Mouse (Mus musculus) testis, adult 2 months (tissue): ENCODE results near the gene Bola3. TPM values are rescaled to one million over a fixed set of nuclear protein-coding genes. Genes with fewer than 3 reads are reported as not detected.

Source experiments
- H3K27ac ChIP-seq: fragments of 200-500 bp; 2 replicates; pipeline ENCODE4 v1.5.1; 2012; ENCODE audit warnings: low read depth, low read length; ENCODE audit not compliant: control insufficient read depth, insufficient read depth
- H3K27me3 ChIP-seq: fragments of 200-500 bp; 2 replicates; pipeline ENCODE4 v1.6.1; 2012; ENCODE audit warnings: mild to moderate bottlenecking, low read length, moderate library complexity; ENCODE audit not compliant: control insufficient read depth, insufficient read depth
- H3K36me3 ChIP-seq: fragments of 200-500 bp; 2 replicates; pipeline ENCODE4 v1.6.1; 2012; ENCODE audit warnings: mild to moderate bottlenecking, low read length; ENCODE audit not compliant: control insufficient read depth, insufficient read depth
- H3K4me1 ChIP-seq: fragments of 200-500 bp; 2 replicates; pipeline ENCODE4 v1.6.1; 2012; ENCODE audit warnings: low read length; ENCODE audit not compliant: control insufficient read depth, insufficient read depth
- H3K4me3 ChIP-seq: fragments of 200-500 bp; 2 replicates; pipeline ENCODE4 v1.5.1; 2012; ENCODE audit warnings: low read depth, mild to moderate bottlenecking, low read length, moderate library complexity, mixed read lengths; ENCODE audit not compliant: control insufficient read depth
- CTCF ChIP-seq: fragments of 200-500 bp; IDR thresholded peaks from 2 replicates; pipeline ENCODE4 v1.5.1; 2012; ENCODE audit warnings: low read depth, mild to moderate bottlenecking, inconsistent platforms, low read length, moderate library complexity; ENCODE audit not compliant: control insufficient read depth, insufficient read depth, insufficient replicate concordance
- POLR2A ChIP-seq: fragments of 200-500 bp; IDR thresholded peaks from 2 replicates; pipeline ENCODE4 v1.6.1; 2012; ENCODE audit warnings: low read depth, mild to moderate bottlenecking, inconsistent platforms, low read length, moderate library complexity; ENCODE audit not compliant: control insufficient read depth
- polyA plus RNA-seq: library from polyadenylated mRNA; depleted of rRNA; stranded (reverse); fragments of >200 nt; gene quantifications from 2 replicates; pipeline ENCODE4 v1.2.3, GENCODE M21; 2012

The Bola3 gene
- polyA plus RNA-seq, 1 experiment = 64.3 TPM

DNA sequence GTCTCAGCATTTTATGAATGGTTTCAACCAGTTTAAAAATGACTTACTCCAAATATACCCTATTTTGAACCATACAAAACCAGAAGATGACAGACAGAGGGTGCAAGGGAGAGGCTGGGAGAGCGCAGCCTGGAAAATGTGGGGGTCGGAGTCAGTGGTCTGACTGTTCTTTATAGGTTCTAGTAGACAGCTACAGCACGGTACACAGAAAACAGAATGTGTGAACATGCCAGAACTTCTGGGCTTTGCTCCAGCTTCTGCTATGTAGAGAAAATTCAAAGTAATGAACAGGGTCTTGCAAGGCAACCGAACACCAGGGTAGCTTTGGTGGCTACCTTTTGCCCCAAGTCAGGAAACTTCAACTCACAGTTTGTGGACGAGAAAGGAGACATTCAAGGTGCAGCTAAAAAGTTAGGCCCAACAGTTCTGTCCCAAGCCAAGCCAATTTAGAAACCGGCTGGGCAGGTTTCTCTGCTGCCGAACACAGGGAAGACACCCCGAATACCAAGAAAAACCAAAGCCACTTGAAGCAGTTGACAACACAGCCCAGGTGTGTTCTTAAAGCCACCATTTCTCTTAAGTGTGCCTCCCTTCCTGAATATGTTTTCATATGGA is 43.3 kb downstream of the Bola3 start:
- Histone ChIP-seq H3K4me3 (no peak overlapping the region), H3K27me3 (no peaks in the 10 kb centered on the region), H3K36me3 (no peaks in the 10 kb centered on the region), H3K4me1 (no peaks in the 10 kb centered on the region), H3K27ac (no peak overlapping the region)
- TF ChIP-seq CTCF (no peak), POLR2A (no peak)

DNA sequence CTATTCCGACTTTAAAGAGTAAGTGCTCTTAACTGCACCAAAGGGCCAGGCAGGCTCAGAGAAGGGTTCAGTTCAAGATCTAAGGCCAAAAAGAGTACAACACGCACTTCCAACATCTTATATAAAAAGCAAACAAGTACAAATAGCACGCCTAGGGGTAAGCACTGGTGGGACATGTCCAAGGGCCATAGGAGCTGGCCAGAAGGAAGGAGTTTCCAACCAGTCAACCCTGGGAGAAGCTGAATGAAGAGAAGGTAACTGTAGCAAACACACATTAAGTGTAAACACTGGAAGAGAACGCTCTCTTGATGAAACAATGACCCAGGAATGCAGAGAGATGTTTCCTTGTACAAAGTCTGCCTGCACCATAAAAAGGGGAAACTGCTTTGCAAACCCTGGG is 45.2 kb downstream of the Bola3 start:
- TF ChIP-seq POLR2A (no peak), CTCF (no peak)
- H3K4me1 ChIP-seq = no peaks in the 10 kb centered on the region
- H3K4me3 ChIP-seq = no peak overlapping the region
- H3K36me3 ChIP-seq = no peaks in the 10 kb centered on the region
- no peak overlapping the region for H3K27ac ChIP-seq
- no peaks in the 10 kb centered on the region for H3K27me3 ChIP-seq

DNA sequence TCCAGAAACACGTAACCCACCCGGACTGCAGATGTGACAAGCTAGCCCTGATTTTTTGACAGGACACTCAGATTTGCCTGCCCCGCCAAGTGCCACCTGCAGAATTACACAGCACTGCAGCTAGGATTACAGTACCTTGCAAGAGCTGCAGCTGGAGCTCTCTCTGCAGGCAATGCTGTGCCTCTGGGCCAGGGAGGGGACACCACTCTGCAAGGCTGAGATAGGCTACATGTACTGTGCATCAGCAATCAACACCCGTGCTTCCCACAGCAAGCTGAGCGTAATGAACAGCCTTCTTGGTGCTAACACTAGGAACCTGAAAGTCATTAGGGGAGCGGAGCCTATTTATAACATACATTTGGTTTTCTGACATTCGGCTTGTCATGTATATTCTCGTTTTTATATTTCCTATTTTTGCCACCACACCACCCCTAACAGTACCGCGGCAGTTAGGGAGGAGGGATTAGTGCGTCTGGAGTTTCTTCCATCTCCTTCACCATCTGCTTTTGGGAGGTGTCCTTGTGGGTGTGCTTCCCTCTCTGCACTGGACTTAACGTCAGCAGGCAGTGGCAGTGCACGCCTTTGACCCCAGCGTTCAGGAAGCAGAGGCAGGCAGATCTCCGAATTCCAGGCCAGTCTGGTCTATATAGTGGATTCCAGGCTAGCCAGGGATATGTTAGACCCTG is 46.7 kb downstream of the Bola3 start:
- Histone ChIP-seq H3K36me3 (no peaks in the 10 kb centered on the region), H3K4me1 (no peaks in the 10 kb centered on the region), H3K27ac (no peak overlapping the region), H3K27me3 (no peaks in the 10 kb centered on the region), H3K4me3 (no peak overlapping the region)
- TF ChIP-seq POLR2A = no peak
- TF ChIP-seq CTCF = no peak

DNA sequence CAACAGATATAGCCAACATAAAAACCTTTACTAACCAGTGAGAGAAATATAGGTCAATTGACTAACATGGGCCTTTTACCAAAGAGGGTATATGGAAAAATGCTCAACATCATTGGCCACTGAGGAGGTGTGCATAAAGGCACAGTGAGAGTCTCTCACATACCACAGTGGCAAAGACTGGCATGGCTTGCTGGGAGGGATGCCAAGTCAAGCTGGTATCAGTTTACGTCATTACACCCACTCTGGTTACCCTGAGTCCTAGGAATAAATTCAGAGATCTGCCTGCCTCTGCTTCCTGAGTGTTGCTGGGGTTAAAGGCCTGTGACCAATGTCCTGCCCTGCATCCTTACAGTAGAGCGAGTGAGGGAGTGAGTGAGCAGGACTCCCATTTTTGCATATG is 47.8 kb downstream of the Bola3 start:
- TF ChIP-seq CTCF (no peak), POLR2A (no peak)
- Histone ChIP-seq H3K4me1 (no peaks in the 10 kb centered on the region), H3K36me3 (no peaks in the 10 kb centered on the region), H3K27ac (no peak overlapping the region), H3K4me3 (no peak overlapping the region), H3K27me3 (no peaks in the 10 kb centered on the region)

DNA sequence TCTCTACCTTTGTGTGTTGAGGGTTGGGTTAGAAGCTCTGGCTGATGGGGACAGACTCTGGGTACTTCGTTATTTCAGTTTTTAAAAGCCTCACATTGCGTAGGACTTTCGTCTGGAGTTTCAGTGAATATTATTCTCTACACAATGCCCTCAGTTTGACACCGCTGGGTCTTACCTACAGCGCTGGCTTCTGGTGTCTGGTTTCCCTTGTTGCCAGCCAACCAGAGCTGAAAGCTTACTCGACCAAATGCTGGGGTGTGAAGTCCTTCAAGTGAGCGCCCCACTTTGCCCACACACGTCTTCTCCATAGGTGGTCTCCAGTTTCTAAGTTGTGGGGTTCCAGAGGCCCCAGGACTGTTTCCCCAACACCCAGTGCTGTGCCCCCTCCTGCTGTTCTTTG is 48.8 kb downstream of the Bola3 start:
- Histone ChIP-seq H3K4me1 (no peaks in the 10 kb centered on the region), H3K4me3 (no peak overlapping the region), H3K27me3 (no peaks in the 10 kb centered on the region), H3K36me3 (no peaks in the 10 kb centered on the region), H3K27ac (no peak overlapping the region)
- TF ChIP-seq CTCF = no peak
- TF ChIP-seq POLR2A = no peak

DNA sequence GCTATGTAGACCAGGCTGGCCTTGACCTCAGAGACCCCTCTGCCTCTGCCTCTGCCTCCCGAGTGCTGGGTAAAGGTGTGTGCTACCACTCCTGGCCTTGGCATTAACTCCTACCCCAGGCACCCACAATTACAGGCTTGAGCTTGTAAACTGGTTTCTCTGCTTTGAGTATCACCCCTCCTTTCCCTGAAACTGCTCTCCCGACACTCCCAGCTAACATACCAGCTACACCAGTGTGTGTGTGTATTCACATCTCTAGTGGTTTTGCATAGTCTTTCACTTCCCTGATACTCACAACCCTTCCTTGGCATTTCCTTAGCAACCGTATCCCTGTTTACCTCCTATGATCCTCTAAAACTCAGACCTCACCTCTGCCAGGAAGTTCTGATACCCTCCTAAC is 50.8 kb downstream of the Bola3 start:
- no peak for TF ChIP-seq POLR2A
- TF ChIP-seq CTCF = no peak
- H3K36me3 ChIP-seq = no peaks in the 10 kb centered on the region
- no peaks in the 10 kb centered on the region for H3K27me3 ChIP-seq

DNA sequence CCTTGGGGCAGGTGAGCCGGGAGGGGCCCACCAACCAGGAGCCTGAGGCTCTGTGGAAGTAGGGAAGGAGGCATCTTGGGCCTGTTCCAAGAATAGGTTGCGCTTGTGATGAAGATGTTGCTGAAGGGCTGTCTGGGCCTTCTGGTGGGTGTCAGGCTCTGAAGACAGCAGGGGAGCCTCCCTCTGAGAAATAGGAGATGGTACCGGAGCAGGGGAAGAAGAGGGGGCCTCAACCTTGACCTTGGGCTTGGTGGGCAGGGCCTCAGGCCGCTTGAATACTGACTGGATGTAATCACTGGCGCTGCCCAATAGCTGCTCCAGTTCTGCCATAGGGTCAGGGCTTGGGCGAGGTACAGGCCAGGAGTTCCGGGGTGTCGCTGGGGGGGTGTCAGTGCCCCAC is 54.5 kb downstream of the Bola3 start:
- H3K4me1 ChIP-seq = no peaks in the 10 kb centered on the region
- H3K27ac ChIP-seq = no peak overlapping the region
- no peaks in the 10 kb centered on the region for H3K27me3 ChIP-seq
- no peak overlapping the region for H3K4me3 ChIP-seq
- no peaks in the 10 kb centered on the region for H3K36me3 ChIP-seq
- TF ChIP-seq POLR2A = no peak
- no peak for TF ChIP-seq CTCF

More for the DNA sequence above, 50.8 kb downstream of the Bola3 start:
- H3K27ac ChIP-seq = no peak overlapping the region
- H3K4me1 ChIP-seq = no peaks in the 10 kb centered on the region
- H3K4me3 ChIP-seq = no peak overlapping the region

DNA sequence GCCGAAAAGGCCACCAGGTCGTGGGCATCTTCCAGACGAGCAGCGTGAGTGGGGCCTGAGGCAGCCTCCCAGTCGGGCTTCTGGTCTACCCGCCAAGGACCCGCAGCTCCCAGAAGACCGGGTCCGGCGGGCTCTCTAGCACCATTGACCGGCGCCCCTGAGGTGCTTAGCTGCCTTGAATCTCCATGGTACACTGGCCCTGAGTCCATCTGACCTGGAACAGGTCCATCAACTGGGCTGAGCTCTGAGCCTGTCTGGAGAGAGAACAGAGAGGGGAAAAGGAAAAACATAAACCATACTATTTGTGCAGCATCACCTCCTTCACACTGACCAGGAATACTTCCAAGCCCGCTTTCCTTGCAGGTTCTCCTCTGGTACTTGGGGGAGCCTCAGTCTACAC is 55.6 kb downstream of the Bola3 start:
- H3K4me1 ChIP-seq = no peaks in the 10 kb centered on the region
- H3K27me3 ChIP-seq = no peaks in the 10 kb centered on the region
- no peak overlapping the region for H3K27ac ChIP-seq
- TF ChIP-seq POLR2A (no peak), CTCF (no peak)
- no peaks in the 10 kb centered on the region for H3K36me3 ChIP-seq
- no peak overlapping the region for H3K4me3 ChIP-seq
